Mouse (Mus musculus) embryonic facial prominence, embryonic 11.5 days (tissue): ENCODE results near the gene Zdhhc15. TPM values are rescaled to one million over a fixed set of nuclear protein-coding genes. Genes with fewer than 3 reads are reported as not detected.

Source experiments
- ATAC-seq: fragments of 200-750 bp; cut with Nextera tagmentation; replicated peaks from 2 replicates; pipeline ENCODE4 v1.8.0; 2017; ENCODE audit warnings: low read depth; ENCODE audit not compliant: insufficient number of reproducible peaks, low FRiP score, low TSS enrichment
- DNase-seq: peaks from one replicate; pipeline ENCODE4 v3.0.0-alpha.2; 2015; ENCODE audit warnings: low spot score
- H3K27ac ChIP-seq: fragments of 300-500 bp; sonication (generic); replicated peaks from 2 replicates; pipeline ENCODE4 v1.5.1; 2014; ENCODE audit warnings: mild to moderate bottlenecking, low read depth, low read length, control low read depth
- H3K27me3 ChIP-seq: fragments of 300-500 bp; sonication (generic); 2 replicates; pipeline ENCODE4 v1.6.1; 2014; ENCODE audit warnings: mild to moderate bottlenecking, low read length, moderate library complexity, mixed read lengths; ENCODE audit not compliant: control insufficient read depth, insufficient read depth
- H3K36me3 ChIP-seq: fragments of 300-500 bp; sonication (generic); replicated peaks from 2 replicates; pipeline ENCODE4 v1.6.1; 2014; ENCODE audit warnings: low read depth, mild to moderate bottlenecking, low read length, moderate library complexity, mixed read lengths; ENCODE audit not compliant: control insufficient read depth, insufficient read depth
- H3K4me1 ChIP-seq: fragments of 300-500 bp; sonication (generic); 2 replicates; pipeline ENCODE4 v1.6.1; 2014; ENCODE audit warnings: low read length, mixed read lengths; ENCODE audit not compliant: control insufficient read depth, insufficient read depth
- H3K4me2 ChIP-seq: fragments of 300-500 bp; sonication (generic); 2 replicates; pipeline ENCODE4 v1.6.1; 2014; ENCODE audit warnings: low read depth, mild to moderate bottlenecking, control low read depth, low read length, moderate library complexity
- H3K4me3 ChIP-seq: fragments of 300-500 bp; sonication (generic); 2 replicates; pipeline ENCODE4 v1.5.1; 2014; ENCODE audit warnings: low read depth, low read length, control low read depth
- H3K9ac ChIP-seq: fragments of 300-500 bp; sonication (generic); replicated peaks from 2 replicates; pipeline ENCODE4 v1.6.1; 2014; ENCODE audit warnings: mild to moderate bottlenecking, control low read depth, low read length
- H3K9me3 ChIP-seq: fragments of 300-500 bp; sonication (generic); replicated peaks from 2 replicates; pipeline ENCODE4 v1.6.1; 2016; ENCODE audit warnings: mild to moderate bottlenecking, low read length, inconsistent platforms, mixed read lengths; ENCODE audit not compliant: control insufficient read depth
- WGBS: fragments of 180-500 bp; shearing (Covaris S2); extraction: QIAGEN DNeasy Blood & Tissue Kit; methylation state at CpG from one replicate; pipeline ENCODE4 v1.1.7; 2014; 5-methylcytosine and 5-hydroxymethylcytosine counted together
- polyA plus RNA-seq: library from polyadenylated mRNA; unstranded; fragments of >200 nt; fragmentation: Nextera tagmentation; extraction: Ambion mirVana; gene quantifications from 2 replicates; pipeline ENCODE4 v1.2.1, GENCODE M21; 2014

Gene Zdhhc15
- polyA plus RNA-seq, 1 experiment from 2014 or later = 18.9 TPM

- Histone ChIP-seq H3K36me3 (no peaks in the 10 kb centered on the region), H3K27ac (no peak overlapping the region), H3K4me3 (no peak overlapping the region), H3K4me1 (no peaks in the 10 kb centered on the region), H3K4me2 (no peak overlapping the region), H3K9me3 (no peaks in the 10 kb centered on the region), H3K9ac (no peak overlapping the region), H3K27me3 (no peaks in the 10 kb centered on the region)
- ATAC-seq = no peak
- WGBS = 80% methylated on average over 3 of the region's 3 CpGs
- no peak for DNase-seq
Observed at GRCm38 (mm10) chrX:104488036-104488435, 182.8 kb downstream of the Zdhhc15 start.

Other genes starting within 250 kb of the Zdhhc15 start
- 1.1 and 1.3 TPM in 2 replicates for gene Uprt, start 188.2 kb downstream of the Zdhhc15 start, polyA plus RNA-seq
- gene Magee2, start 186.2 kb upstream of the Zdhhc15 start, polyA plus RNA-seq = 5.8 and 6.7 TPM in 2 replicates